Mouse (Mus musculus): ENCODE measurements around the gene Meltf.

DNA sequence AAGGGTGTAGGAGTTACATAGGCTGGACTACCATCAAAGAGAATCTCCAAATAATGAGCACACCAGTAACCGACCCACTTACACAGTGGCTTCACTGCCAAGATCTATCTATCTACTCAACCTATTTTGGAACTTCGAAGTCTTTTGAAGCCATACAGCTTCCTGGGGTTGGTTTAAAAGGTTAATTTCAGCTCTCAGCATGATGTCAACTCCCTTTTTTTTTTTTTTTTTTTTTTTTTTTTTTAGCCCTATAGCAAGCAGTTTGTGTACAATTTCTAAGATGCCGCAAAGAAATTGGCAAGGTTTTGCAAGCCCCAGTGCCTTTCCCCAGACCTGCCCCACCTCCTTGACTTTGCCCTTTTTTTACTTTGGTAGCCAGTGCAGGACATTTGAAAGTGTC, 13.4 kb upstream of the Meltf start:
- TF ChIP-seq POLR2A (IDR thresholded peaks at IDR 0.05; ENCODE audit: low read depth, low read length) (no peak), CTCF (IDR thresholded peaks at IDR 0.05; ENCODE audit: extremely low read depth, insufficient read length, insufficient replicate concordance, low read depth, low read length) (no peak)
